Mouse (Mus musculus): ENCODE measurements around the gene Adad2.

Adad2 gene

GRCm38 (mm10) chr8:119612471-119612870 is at the start of gene Adad2:
Gene Adad2, plus strand, starts transcription at chr8:119612747.
- DNase-seq (ENCODE audit: low read depth, low spot score): no peak

- DNase-seq (ENCODE audit: low read depth, low spot score): no peak
Observed at GRCm38 (mm10) chr8:119563849-119564251, 48.7 kb upstream of the Adad2 start.

- DNase-seq (ENCODE audit: low read depth, low spot score): no peak
Observed at GRCm38 (mm10) chr8:119566367-119566766, 46.2 kb upstream of the Adad2 start.

GRCm38 (mm10) chr8:119568251-119568650 is 44.3 kb upstream of the Adad2 start:
- no peak for DNase-seq (ENCODE audit: low read depth, low spot score)

GRCm38 (mm10) chr8:119568951-119569350 is 43.6 kb upstream of the Adad2 start:
- DNase-seq (ENCODE audit: low read depth, low spot score): no peak

- no peak for DNase-seq (ENCODE audit: low read depth, low spot score)
Observed at GRCm38 (mm10) chr8:119569881-119570280, 42.7 kb upstream of the Adad2 start.

- no peak for DNase-seq (ENCODE audit: low read depth, low spot score)
Observed at GRCm38 (mm10) chr8:119571135-119571534, 41.4 kb upstream of the Adad2 start.

GRCm38 (mm10) chr8:119572411-119572810 is 40.1 kb upstream of the Adad2 start:
- no peak for DNase-seq (ENCODE audit: low read depth, low spot score)

GRCm38 (mm10) chr8:119574437-119575365 is 37.8 kb upstream of the Adad2 start, which contains the start of the genes Hsdl1 and Dnaaf1:
Gene Hsdl1, minus strand, starts transcription at chr8:119575183.
Gene Dnaaf1, plus strand, starts transcription at chr8:119575235.
- DNase-seq (ENCODE audit: low read depth, low spot score): peak; percentile 67

- DNase-seq (ENCODE audit: low read depth, low spot score): no peak
Observed at GRCm38 (mm10) chr8:119575366-119575726, 37.2 kb upstream of the Adad2 start.

- no peak for DNase-seq (ENCODE audit: low read depth, low spot score)
Observed at GRCm38 (mm10) chr8:119579096-119579495, 33.5 kb upstream of the Adad2 start.

GRCm38 (mm10) chr8:119580441-119581161 is 31.9 kb upstream of the Adad2 start:
- no peak for DNase-seq (ENCODE audit: low read depth, low spot score)

- no peak for DNase-seq (ENCODE audit: low read depth, low spot score)
Observed at GRCm38 (mm10) chr8:119585901-119586300, 26.6 kb upstream of the Adad2 start.

- DNase-seq (ENCODE audit: low read depth, low spot score): no peak
Observed at GRCm38 (mm10) chr8:119588321-119588720, 24.2 kb upstream of the Adad2 start.

GRCm38 (mm10) chr8:119588844-119589243 is 23.7 kb upstream of the Adad2 start:
- DNase-seq (ENCODE audit: low read depth, low spot score): no peak

- DNase-seq (ENCODE audit: low read depth, low spot score): no peak
Observed at GRCm38 (mm10) chr8:119590348-119590747, 22.2 kb upstream of the Adad2 start.

- no peak for DNase-seq (ENCODE audit: low read depth, low spot score)
Observed at GRCm38 (mm10) chr8:119591456-119591855, 21.1 kb upstream of the Adad2 start.

GRCm38 (mm10) chr8:119603771-119604170 is 8.8 kb upstream of the Adad2 start:
- no peak for DNase-seq (ENCODE audit: low read depth, low spot score)

- DNase-seq (ENCODE audit: low read depth, low spot score): no peak
Observed at GRCm38 (mm10) chr8:119604398-119604803, 8.1 kb upstream of the Adad2 start.

GRCm38 (mm10) chr8:119604996-119605395 is 7.6 kb upstream of the Adad2 start, which contains the start of gene Taf1c:
Gene Taf1c, minus strand, starts transcription at chr8:119605222.
- peak; percentile 85 for DNase-seq (ENCODE audit: low read depth, low spot score)

- DNase-seq (ENCODE audit: low read depth, low spot score): no peak
Observed at GRCm38 (mm10) chr8:119606224-119606623, 6.3 kb upstream of the Adad2 start.

- DNase-seq (ENCODE audit: low read depth, low spot score): no peak
Observed at GRCm38 (mm10) chr8:119615096-119615495, 2.5 kb downstream of the Adad2 start.

All from telencephalon, adult 2 months (tissue).